In the genomic region with DNA sequence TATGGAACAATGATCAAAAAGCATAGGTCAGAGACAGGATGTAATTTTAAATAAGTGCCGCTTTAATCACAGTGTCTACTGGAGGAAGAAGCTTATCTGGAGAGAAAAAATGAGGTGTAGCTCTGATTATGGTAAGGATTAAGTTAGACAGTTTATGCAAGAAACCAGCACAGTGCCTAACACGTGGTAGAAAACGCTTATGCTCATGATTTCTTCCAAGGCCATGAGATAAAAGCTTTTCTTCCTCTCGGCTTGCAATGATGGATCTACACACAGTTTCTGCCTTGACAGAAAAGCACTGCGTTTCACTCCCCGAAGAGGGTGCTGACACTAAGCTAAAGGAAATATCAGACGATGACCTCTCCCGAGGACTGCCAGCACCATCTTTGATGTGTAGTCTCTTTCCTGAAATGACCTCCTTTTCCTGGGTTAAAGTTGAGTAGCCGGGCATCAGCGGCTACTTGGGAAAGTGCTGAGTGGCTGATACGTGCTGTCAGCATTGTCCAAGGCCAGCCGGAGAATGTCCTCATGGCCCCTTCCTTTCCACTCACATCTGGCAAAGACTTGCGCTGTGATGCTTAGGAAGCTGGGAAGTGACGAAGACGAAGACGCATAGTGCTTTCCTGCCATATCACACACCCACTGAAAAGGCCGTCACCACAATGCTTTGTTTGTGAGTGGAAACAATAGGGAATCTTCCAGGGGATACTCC, we compare ENCODE assay signal across 10 mouse cellular contexts.
DNase-seq lines count a peak whose midpoint lies in the region; ATAC-seq and TF ChIP-seq lines count a peak whose summit lies in the region.
"Had no signal": no experiment of that assay in that cellular context is flagged by ENCODE, and none has a peak within 500 bp of the region (broad histone marks: within the 10 kb centered on the region; RNA-seq: fewer than 3 reads in every experiment).

No protein-coding gene starts in this region.

- H3K36me3 ChIP-seq in heart, adult 2 months (ENCODE audit: control insufficient read depth, insufficient read depth, low read length), result no peaks in the 10 kb centered on the region
- H3K36me3 ChIP-seq in kidney, embryonic 15.5 days, result no peaks in the 10 kb centered on the region
- H3K36me3 ChIP-seq in midbrain, embryonic 16.5 days (ENCODE audit: control insufficient read depth, insufficient read depth, low read length), result no peaks in the 10 kb centered on the region
- no peaks in the 10 kb centered on the region for H3K36me3 ChIP-seq in midbrain, embryonic 10.5 days
- H3K36me3 ChIP-seq: embryonic facial prominence, embryonic 12.5 days; liver, embryonic 13.5 days had no signal

- TF ChIP-seq EP300 in heart, adult 2 months (IDR thresholded peaks at IDR 0.05; ENCODE audit: insufficient read depth, low read depth, low read length), result peak; percentile 94

- H3K4me3 ChIP-seq in heart, adult 2 months, result peak overlapping the region; percentile 3; the same call in 1 of the 2 replicates
- no peak overlapping the region for H3K4me3 ChIP-seq in kidney, embryonic 15.5 days (replicated peaks)
- no peak overlapping the region for H3K4me3 ChIP-seq in midbrain, embryonic 16.5 days (ENCODE audit: low read depth, low read length)
- H3K4me3 ChIP-seq in midbrain, embryonic 10.5 days, result no peak overlapping the region
- H3K4me3 ChIP-seq: embryonic facial prominence, embryonic 12.5 days; liver, embryonic 13.5 days had no signal

- peak; percentile 24 for DNase-seq in gastrocnemius, postnatal 25 days
- no peak for DNase-seq in gastrocnemius, postnatal 4 days (ENCODE audit: low spot score in 2 of 2)
- DNase-seq in heart, adult 2 months, result peak; percentile 39 to 60
- peak; percentile 47 for DNase-seq in lung, postnatal 14 days
- DNase-seq in midbrain, embryonic 10.5 days (ENCODE audit: low spot score), result no peak
- DNase-seq in layer of hippocampus, adult 18-20 months (ENCODE audit: low spot score in 2 of 2), result no peak
- DNase-seq: liver, embryonic 13.5 days had no signal

- no peaks in the 10 kb centered on the region for H3K79me2 ChIP-seq in heart, adult 2 months (replicated peaks; ENCODE audit: control insufficient read depth, insufficient read depth, low read length)

- 10% methylated on average over 17 of the region's 17 CpGs for WGBS in heart, adult 2 months
- WGBS in kidney, embryonic 15.5 days, result 43% methylated on average over 17 of the region's 17 CpGs
- WGBS in midbrain, embryonic 16.5 days, result 84% methylated on average over 17 of the region's 17 CpGs
- 86% methylated on average over 17 of the region's 17 CpGs for WGBS in midbrain, embryonic 10.5 days

- no peak overlapping the region for H3K9ac ChIP-seq in heart, adult 2 months (ENCODE audit: low read depth, low read length)
- no peak overlapping the region for H3K9ac ChIP-seq in kidney, embryonic 15.5 days
- H3K9ac ChIP-seq in midbrain, embryonic 16.5 days (ENCODE audit: low read depth, low read length), result no peak overlapping the region
- H3K9ac ChIP-seq: embryonic facial prominence, embryonic 12.5 days; liver, embryonic 13.5 days had no signal

- TF ChIP-seq POLR2A in heart, adult 2 months (IDR thresholded peaks at IDR 0.05; ENCODE audit: insufficient read depth, low read depth, low read length), result 0 out of 2 replicates have a peak, but pooled peaks have one; percentile 41

- H3K27ac ChIP-seq in heart, adult 2 months, result peak overlapping the region; percentile 62
- H3K27ac ChIP-seq in kidney, embryonic 15.5 days, result peak overlapping the region; percentile 0; the same call in 1 of the 2 replicates
- no peak overlapping the region for H3K27ac ChIP-seq in midbrain, embryonic 16.5 days (ENCODE audit: low read length)
- no peak overlapping the region for H3K27ac ChIP-seq in midbrain, embryonic 10.5 days (replicated peaks)
- H3K27ac ChIP-seq: embryonic facial prominence, embryonic 12.5 days; liver, embryonic 13.5 days had no signal

- H3K4me2 ChIP-seq in kidney, embryonic 15.5 days, result no peak overlapping the region
- no peak overlapping the region for H3K4me2 ChIP-seq in midbrain, embryonic 16.5 days (ENCODE audit: low read length)
- H3K4me2 ChIP-seq: embryonic facial prominence, embryonic 12.5 days; liver, embryonic 13.5 days had no signal

- no peaks in the 10 kb centered on the region for H3K9me3 ChIP-seq in kidney, embryonic 15.5 days (replicated peaks)
- no peaks in the 10 kb centered on the region for H3K9me3 ChIP-seq in midbrain, embryonic 16.5 days (replicated peaks; ENCODE audit: control insufficient read depth, low read length, poor library complexity, severe bottlenecking)
- H3K9me3 ChIP-seq in midbrain, embryonic 10.5 days (replicated peaks), result no peaks in the 10 kb centered on the region
- H3K9me3 ChIP-seq: liver, embryonic 13.5 days had no signal

- intact Hi-C loops in heart, adult 2 months (cut with DNase I), result loop anchor here (2.0 to 5.0 kb wide), 4 partner anchors 19 to 106 kb away; a partner anchor contains a TSS

- TF ChIP-seq CTCF in heart, adult 2 months (IDR thresholded peaks at IDR 0.05), result peak; percentile 40

- no peak; the same call in 1 of the 2 replicates for ATAC-seq in kidney, embryonic 15.5 days (replicated peaks; ENCODE audit: low FRiP score)
- no peak for ATAC-seq in midbrain, embryonic 16.5 days

- H3K27me3 ChIP-seq in heart, adult 2 months (ENCODE audit: control insufficient read depth, insufficient read depth, low read length), result peaks cover 1% of the 10 kb centered on the region; the same call in 1 of the 2 replicates
- H3K27me3 ChIP-seq in kidney, embryonic 15.5 days, result no peaks in the 10 kb centered on the region; the same call in 1 of the 2 replicates
- no peaks in the 10 kb centered on the region for H3K27me3 ChIP-seq in midbrain, embryonic 16.5 days (ENCODE audit: control insufficient read depth, insufficient read depth, low read depth, low read length)
- no peaks in the 10 kb centered on the region for H3K27me3 ChIP-seq in midbrain, embryonic 10.5 days (ENCODE audit: low read depth, poor library complexity, severe bottlenecking)
- H3K27me3 ChIP-seq: embryonic facial prominence, embryonic 12.5 days; liver, embryonic 13.5 days had no signal

- H3K4me1 ChIP-seq in heart, adult 2 months (ENCODE audit: control insufficient read depth, insufficient read depth, low read length), result peaks cover 3% of the 10 kb centered on the region
- peaks cover 2% of the 10 kb centered on the region for H3K4me1 ChIP-seq in kidney, embryonic 15.5 days
- no peaks in the 10 kb centered on the region for H3K4me1 ChIP-seq in midbrain, embryonic 16.5 days (ENCODE audit: control insufficient read depth, insufficient read depth, low read length)
- no peaks in the 10 kb centered on the region for H3K4me1 ChIP-seq in midbrain, embryonic 10.5 days
- H3K4me1 ChIP-seq: embryonic facial prominence, embryonic 12.5 days; liver, embryonic 13.5 days had no signal

Comparison
In these comparisons a context has a peak if more than half of its experiments do, and no peak if none do; other contexts are left out.
1. DNase-seq: peak in gastrocnemius, postnatal 25 days (single experiment), heart, adult 2 months (2 of 2) and lung, postnatal 14 days (single experiment); none in gastrocnemius, postnatal 4 days (0 of 2), midbrain, embryonic 10.5 days (single experiment) and layer of hippocampus, adult 18-20 months (0 of 2).
2. H3K27ac ChIP-seq: peak in heart, adult 2 months (single experiment) and kidney, embryonic 15.5 days (single experiment); none in midbrain, embryonic 16.5 days (single experiment) and midbrain, embryonic 10.5 days (single experiment).